Mouse (Mus musculus) liver, embryonic 14.5 days (tissue): ENCODE measurements around the gene Hmg20b.

Experiments
- CTCF ChIP-seq: IDR thresholded peaks from 2 replicates; pipeline ENCODE4 v1.5.1; 2016; ENCODE audit warnings: antibody characterized with exemption, low read depth, control low read depth
- EP300 ChIP-seq: IDR thresholded peaks from 2 replicates; pipeline ENCODE4 v1.6.1; 2016; ENCODE audit warnings: antibody characterized with exemption, low read depth

DNA sequence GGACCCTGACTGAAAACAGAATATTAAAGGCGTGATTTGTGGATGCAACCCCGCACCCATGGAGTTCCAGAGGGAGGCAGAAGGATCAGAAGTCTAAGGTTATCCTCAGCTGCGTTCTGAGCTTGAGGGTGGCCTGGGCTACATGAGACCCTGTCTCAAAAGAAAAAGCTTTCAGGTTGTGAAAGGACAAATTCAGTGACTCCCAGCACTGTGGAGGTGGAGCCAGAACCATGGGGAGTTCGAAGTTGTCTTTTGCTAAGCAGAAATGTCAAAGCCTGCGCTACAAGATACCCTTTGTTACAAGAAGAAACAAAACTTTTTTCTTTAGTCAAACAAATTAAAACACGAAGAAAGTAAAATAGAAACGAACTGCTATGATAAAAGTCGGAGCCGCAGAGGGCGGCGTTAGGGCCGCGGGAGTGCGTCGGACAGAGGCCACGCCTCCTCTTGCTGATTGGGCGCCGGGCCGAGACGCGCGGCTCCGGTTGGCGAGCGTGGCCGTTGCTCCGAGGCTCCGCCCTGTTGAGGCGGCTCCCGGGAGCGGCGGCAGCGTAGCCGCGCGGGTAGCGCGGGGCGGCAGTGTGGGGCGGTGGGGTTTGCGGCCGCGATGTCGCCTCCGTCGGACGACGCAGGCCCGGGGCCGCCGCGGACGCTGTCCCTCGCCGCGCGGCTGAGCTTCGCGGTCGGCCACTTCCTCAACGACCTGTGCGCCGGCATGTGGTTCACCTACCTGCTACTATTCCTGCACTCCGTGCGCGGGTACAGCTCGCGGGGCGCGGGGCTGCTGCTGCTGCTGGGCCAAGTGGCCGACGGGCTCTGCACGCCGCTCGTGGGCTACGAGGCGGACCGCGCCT lies 6.9 kb upstream of the Hmg20b start, which contains the start of gene Mfsd12:
- TF ChIP-seq CTCF (no peak), EP300 (no peak)
